Mouse (Mus musculus) thymus, postnatal 36 days (tissue): ENCODE measurements around the gene Cd244a.

Experiments
- DNase-seq, 2 experiments: peaks; one replicate each; pipeline ENCODE4 v3.0.0; 2022; ENCODE audit warnings: mixed read lengths in 2 of 2

Gene Cd244a

GRCm38 (mm10) chr1:171658561-171658991 is 99.6 kb downstream of the Cd244a start:
- no peak for DNase-seq
